Mouse (Mus musculus): ENCODE data around the gene Maml3. TPM values are rescaled to one million over a fixed set of nuclear protein-coding genes. Genes with fewer than 3 reads are reported as not detected.

Gene Maml3
- polyA plus RNA-seq, 1 experiment from 2014 or later = 8.6 TPM

- H3K9me3 ChIP-seq = no peaks in the 10 kb centered on the region
- 0 out of 2 replicates have a peak overlapping the region, but pooled peaks have one; percentile 15 for H3K9ac ChIP-seq (replicated peaks)
- peak overlapping the region; percentile 84 for H3K27ac ChIP-seq
- H3K4me3 ChIP-seq (replicated peaks) = no peak overlapping the region
- no peaks in the 10 kb centered on the region for H3K27me3 ChIP-seq
- peaks cover 34% of the 10 kb centered on the region for H3K4me1 ChIP-seq (replicated peaks)
- H3K4me2 ChIP-seq (replicated peaks) = peak overlapping the region; percentile 25
- H3K36me3 ChIP-seq = no peaks in the 10 kb centered on the region
- peak; percentile 87 for ATAC-seq
- WGBS = 23% methylated on average over 19 of the region's 19 CpGs
These were observed 16.2 kb downstream of the Maml3 start for GRCm38 (mm10) chr3:52088458-52089341.

GRCm38 (mm10) chr3:52087636-52088280 lies 17.1 kb downstream of the Maml3 start:
- H3K27me3 ChIP-seq = no peaks in the 10 kb centered on the region
- H3K9me3 ChIP-seq = no peaks in the 10 kb centered on the region
- H3K4me2 ChIP-seq (replicated peaks) = no peak overlapping the region
- H3K36me3 ChIP-seq = no peaks in the 10 kb centered on the region
- ATAC-seq = peak; percentile 40
- H3K9ac ChIP-seq (replicated peaks) = peak overlapping the region; percentile 15; the same call in 1 of the 2 replicates
- peaks cover 27% of the 10 kb centered on the region for H3K4me1 ChIP-seq (replicated peaks)
- H3K4me3 ChIP-seq (replicated peaks) = no peak overlapping the region
- 48% methylated on average over 7 of the region's 7 CpGs for WGBS
- peak overlapping the region; percentile 84 for H3K27ac ChIP-seq

- H3K9me3 ChIP-seq = no peaks in the 10 kb centered on the region
These were observed 26.1 kb downstream of the Maml3 start for GRCm38 (mm10) chr3:52078763-52079162.

GRCm38 (mm10) chr3:52073959-52074358 lies 30.9 kb downstream of the Maml3 start:
- Histone ChIP-seq H3K27me3 (no peaks in the 10 kb centered on the region), H3K36me3 (no peaks in the 10 kb centered on the region), H3K4me1 (replicated peaks) (peaks cover 61% of the 10 kb centered on the region), H3K4me2 (replicated peaks) (no peak overlapping the region), H3K4me3 (replicated peaks) (no peak overlapping the region), H3K9ac (replicated peaks) (no peak overlapping the region), H3K27ac (no peak overlapping the region), H3K9me3 (no peaks in the 10 kb centered on the region)
- 49% methylated on average over 6 of the region's 6 CpGs for WGBS
- no peak for ATAC-seq

More at GRCm38 (mm10) chr3:52078763-52079162, 26.1 kb downstream of the Maml3 start:
- Histone ChIP-seq H3K27ac (no peak overlapping the region), H3K4me2 (replicated peaks) (no peak overlapping the region), H3K27me3 (no peaks in the 10 kb centered on the region), H3K36me3 (no peaks in the 10 kb centered on the region), H3K9ac (replicated peaks) (no peak overlapping the region), H3K4me3 (replicated peaks) (no peak overlapping the region), H3K4me1 (replicated peaks) (peaks cover 25% of the 10 kb centered on the region)
- WGBS = 97% methylated on average over 2 of the region's 2 CpGs
- ATAC-seq = no peak

GRCm38 (mm10) chr3:52071996-52072395 lies 32.9 kb downstream of the Maml3 start:
- peak overlapping the region; percentile 10; the same call in 1 of the 2 replicates for H3K27ac ChIP-seq
- 7% methylated on average over 5 of the region's 5 CpGs for WGBS
- no peak overlapping the region for H3K9ac ChIP-seq (replicated peaks)
- peak; percentile 55 for ATAC-seq
- H3K4me2 ChIP-seq (replicated peaks) = no peak overlapping the region
- peaks cover 61% of the 10 kb centered on the region for H3K4me1 ChIP-seq (replicated peaks)
- no peak overlapping the region for H3K4me3 ChIP-seq (replicated peaks)
- no peaks in the 10 kb centered on the region for H3K36me3 ChIP-seq
- no peaks in the 10 kb centered on the region for H3K9me3 ChIP-seq
- no peaks in the 10 kb centered on the region for H3K27me3 ChIP-seq

GRCm38 (mm10) chr3:52070163-52070478 lies 34.8 kb downstream of the Maml3 start:
- Histone ChIP-seq H3K27ac (peak overlapping the region; percentile 63; the same call in 1 of the 2 replicates), H3K4me3 (replicated peaks) (peak overlapping the region; percentile 24), H3K9ac (replicated peaks) (peak overlapping the region; percentile 59), H3K36me3 (no peaks in the 10 kb centered on the region), H3K27me3 (no peaks in the 10 kb centered on the region), H3K9me3 (no peaks in the 10 kb centered on the region), H3K4me2 (replicated peaks) (peak overlapping the region; percentile 47), H3K4me1 (replicated peaks) (peaks cover 58% of the 10 kb centered on the region)
- ATAC-seq = no peak
- WGBS = 3% methylated on average over 4 of the region's 4 CpGs

- H3K36me3 ChIP-seq = no peaks in the 10 kb centered on the region
- ATAC-seq = peak; percentile 62; the same call in 1 of the 2 replicates
- peak overlapping the region; percentile 63; the same call in 1 of the 2 replicates for H3K27ac ChIP-seq
- no peaks in the 10 kb centered on the region for H3K9me3 ChIP-seq
- H3K4me3 ChIP-seq (replicated peaks) = peak overlapping the region; percentile 24
- H3K27me3 ChIP-seq = no peaks in the 10 kb centered on the region
- H3K4me1 ChIP-seq (replicated peaks) = peaks cover 54% of the 10 kb centered on the region
- H3K4me2 ChIP-seq (replicated peaks) = peak overlapping the region; percentile 47
- 6% methylated on average over 25 of the region's 25 CpGs for WGBS
- H3K9ac ChIP-seq (replicated peaks) = peak overlapping the region; percentile 59
These were observed 35.3 kb downstream of the Maml3 start for GRCm38 (mm10) chr3:52069304-52070162.

GRCm38 (mm10) chr3:52068885-52069284 lies 36.0 kb downstream of the Maml3 start:
- no peak for ATAC-seq
- Histone ChIP-seq H3K27me3 (no peaks in the 10 kb centered on the region), H3K9ac (replicated peaks) (no peak overlapping the region), H3K4me2 (replicated peaks) (no peak overlapping the region), H3K36me3 (no peaks in the 10 kb centered on the region), H3K27ac (no peak overlapping the region), H3K9me3 (no peaks in the 10 kb centered on the region), H3K4me3 (replicated peaks) (no peak overlapping the region), H3K4me1 (replicated peaks) (peaks cover 48% of the 10 kb centered on the region)
- WGBS = 61% methylated on average over 3 of the region's 3 CpGs

GRCm38 (mm10) chr3:52067181-52067580 lies 37.7 kb downstream of the Maml3 start:
- Histone ChIP-seq H3K4me1 (replicated peaks) (peaks cover 48% of the 10 kb centered on the region), H3K4me3 (replicated peaks) (no peak overlapping the region), H3K36me3 (no peaks in the 10 kb centered on the region), H3K9me3 (no peaks in the 10 kb centered on the region), H3K27me3 (no peaks in the 10 kb centered on the region), H3K9ac (replicated peaks) (no peak overlapping the region), H3K27ac (no peak overlapping the region), H3K4me2 (replicated peaks) (no peak overlapping the region)
- ATAC-seq = no peak
- 80% methylated on average over 6 of the region's 6 CpGs for WGBS

GRCm38 (mm10) chr3:52066142-52066541 lies 38.7 kb downstream of the Maml3 start:
- no peaks in the 10 kb centered on the region for H3K9me3 ChIP-seq
- no peak overlapping the region for H3K27ac ChIP-seq
- H3K9ac ChIP-seq (replicated peaks) = no peak overlapping the region
- H3K4me1 ChIP-seq (replicated peaks) = peaks cover 48% of the 10 kb centered on the region
- ATAC-seq = no peak
- H3K4me3 ChIP-seq (replicated peaks) = no peak overlapping the region
- WGBS = 55% methylated on average over 3 of the region's 3 CpGs
- H3K36me3 ChIP-seq = no peaks in the 10 kb centered on the region
- no peaks in the 10 kb centered on the region for H3K27me3 ChIP-seq
- H3K4me2 ChIP-seq (replicated peaks) = no peak overlapping the region

- Histone ChIP-seq H3K27ac (no peak overlapping the region), H3K9me3 (no peaks in the 10 kb centered on the region), H3K4me2 (replicated peaks) (no peak overlapping the region), H3K27me3 (no peaks in the 10 kb centered on the region), H3K9ac (replicated peaks) (no peak overlapping the region), H3K4me3 (replicated peaks) (no peak overlapping the region), H3K4me1 (replicated peaks) (peaks cover 30% of the 10 kb centered on the region), H3K36me3 (no peaks in the 10 kb centered on the region)
- 94% methylated on average over 3 of the region's 3 CpGs for WGBS
- ATAC-seq = no peak
These were observed 41.6 kb downstream of the Maml3 start for GRCm38 (mm10) chr3:52063261-52063655.

Data from midbrain, embryonic 13.5 days (tissue).